Mouse (Mus musculus) brain, embryonic 14.5 days (tissue): ENCODE measurements around the gene Pde4d.

Experiments used
- CTCF ChIP-seq: fragments of 200-500 bp; IDR thresholded peaks from 2 replicates; pipeline ENCODE4 v1.5.1; 2012; ENCODE audit warnings: inconsistent platforms, mild to moderate bottlenecking, moderate library complexity, borderline replicate concordance; ENCODE audit not compliant: insufficient read depth, insufficient read length; ENCODE audit errors: extremely low read depth
- POLR2A ChIP-seq: fragments of 200-500 bp; IDR thresholded peaks from 2 replicates; pipeline ENCODE4 v1.6.1; 2012; ENCODE audit warnings: mild to moderate bottlenecking, inconsistent platforms, borderline replicate concordance; ENCODE audit not compliant: poor library complexity, insufficient read depth, insufficient read length, severe bottlenecking; ENCODE audit errors: extremely low read depth

GRCm38 (mm10) chr13:109686116-109686876 lies 1236.5 kb downstream of the Pde4d start:
- TF ChIP-seq POLR2A: no peak
- TF ChIP-seq CTCF: no peak
